Mouse (Mus musculus) left cerebral cortex, postnatal 25 days (tissue): ENCODE measurements around the gene Kat5. TPM values are rescaled to one million over a fixed set of nuclear protein-coding genes. Genes with fewer than 3 reads are reported as not detected.

ENCODE experiments used
- DNase-seq, 2 experiments: peaks; one replicate each; pipeline ENCODE4 v3.0.0; 2022; ENCODE audit warnings: low spot score in 2 of 2, mixed read lengths in 1 of 2
- intact Hi-C: fragments of 180-260 bp; cut with DNase I; formaldehyde crosslinking; loops from one replicate; pipeline ENCODE4 v1.15.1; 2025
- total RNA-seq, 2 experiments: library from RNA; stranded (reverse); gene quantifications; 2 replicates each; pipeline ENCODE4 v1.2.3; 2021

Kat5 gene
- total RNA-seq, 2 experiments from 2014 or later = 83.9 to 93.4 TPM

DNA sequence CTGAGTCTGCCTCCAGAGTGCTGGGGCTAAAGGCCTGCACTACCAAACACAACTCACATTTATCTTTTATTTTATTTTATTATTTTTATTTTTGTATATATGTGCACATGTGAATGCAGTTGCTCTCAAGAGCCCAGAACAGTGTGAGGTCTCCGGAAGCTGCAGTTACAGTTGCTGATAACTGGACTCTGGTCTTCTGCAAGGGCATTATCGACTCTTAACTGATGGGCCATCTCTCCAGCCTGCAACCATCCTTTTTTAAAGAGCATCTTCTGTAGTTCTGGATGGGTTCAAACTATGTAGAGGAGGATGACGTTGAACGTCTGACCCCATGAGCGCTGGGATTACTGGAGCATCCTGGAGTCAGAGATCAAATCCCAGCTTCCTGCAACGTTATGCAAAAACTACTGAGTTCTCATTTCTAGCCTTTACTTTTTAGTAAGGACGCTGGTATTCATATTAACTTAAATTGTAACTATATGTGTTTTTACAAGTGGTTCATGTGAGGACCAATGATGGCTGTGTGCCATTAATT, 26.1 kb upstream of the Kat5 start:
- no peak for DNase-seq
- intact Hi-C loops = loop anchor here (2.0 to 5.0 kb wide), 2 partner anchors 34 to 53 kb away; partner anchors contain the start of genes Map3k11, Pcnx3 and Rnaseh2c

DNA sequence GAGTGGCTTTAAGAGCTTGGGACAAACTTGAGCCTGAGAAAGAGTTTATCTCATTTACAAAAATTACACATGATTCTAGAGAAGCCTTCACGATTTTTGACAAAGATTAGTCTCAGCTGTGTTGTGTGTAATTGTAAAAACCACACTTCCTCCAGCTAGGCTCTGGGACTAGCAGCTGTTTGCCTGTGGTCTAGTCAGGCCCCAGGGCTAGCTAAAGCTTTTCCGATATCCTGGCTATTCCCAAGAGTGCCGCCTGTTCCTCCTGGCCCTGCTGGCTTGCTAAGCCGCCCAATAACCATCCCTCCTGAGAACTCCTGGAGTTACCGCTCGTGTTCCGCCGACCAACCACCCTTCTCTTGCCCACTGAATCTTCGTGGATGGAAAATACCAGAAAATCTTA, 22.1 kb upstream of the Kat5 start:
- intact Hi-C loops = no loop called here
- no peak for DNase-seq

- DNase-seq = no peak
- intact Hi-C loops = loop anchor here (2.0 kb wide), 1 partner anchor 17 kb away; no protein-coding TSS in a partner anchor
Observed at GRCm38 (mm10) chr19:5629907-5630306, 19.9 kb upstream of the Kat5 start.

GRCm38 (mm10) chr19:5625311-5625710, 15.3 kb upstream of the Kat5 start:
- intact Hi-C loops = no loop called here
- DNase-seq = no peak

DNA sequence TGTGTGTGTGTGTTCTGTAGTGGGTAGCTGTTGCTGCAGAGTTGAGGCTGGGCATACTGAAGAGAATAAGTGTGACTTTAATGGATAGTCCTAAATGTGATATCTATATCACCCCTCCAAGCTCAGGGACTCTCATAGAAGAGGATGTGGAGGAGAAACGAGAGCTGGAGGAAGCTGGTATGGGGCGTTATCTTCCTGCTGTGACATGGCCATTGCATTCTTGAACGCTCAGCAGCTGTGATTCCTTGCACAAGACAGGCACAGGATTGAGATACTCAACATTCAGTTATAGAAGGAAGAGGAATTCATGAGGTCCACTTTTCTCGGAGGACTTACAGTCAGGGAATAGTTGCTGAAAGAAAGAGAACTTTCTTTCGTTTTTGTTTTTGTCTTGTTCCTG, 11.8 kb upstream of the Kat5 start:
- intact Hi-C loops = no loop called here
- DNase-seq = no peak

GRCm38 (mm10) chr19:5620007-5620406, 10.0 kb upstream of the Kat5 start:
- no peak for DNase-seq

DNA sequence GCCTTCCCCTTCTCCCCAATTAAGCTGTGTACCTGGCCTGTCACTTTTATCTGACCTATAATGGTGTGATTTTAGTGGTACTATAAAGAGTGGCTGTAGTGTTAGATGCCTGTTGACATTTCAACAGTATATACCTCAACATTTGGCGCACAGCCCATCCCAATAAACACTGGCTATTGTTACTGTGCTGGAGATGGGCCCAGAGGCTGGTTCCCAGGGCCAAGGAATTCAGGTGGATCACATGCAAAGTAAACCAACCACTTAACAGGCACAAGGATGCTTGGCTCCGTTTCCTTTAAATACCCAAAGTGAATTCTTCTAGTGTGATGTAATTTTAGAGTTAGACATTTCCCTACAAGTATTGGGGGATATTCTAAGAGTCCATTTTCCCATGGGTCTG, 4.9 kb upstream of the Kat5 start:
- no peak for DNase-seq
- intact Hi-C loops = loop anchor here (5.0 kb wide), 1 partner anchor 33 kb away; no protein-coding TSS in a partner anchor

More at GRCm38 (mm10) chr19:5620007-5620406, 10.0 kb upstream of the Kat5 start:
- intact Hi-C loops = no loop called here

DNA sequence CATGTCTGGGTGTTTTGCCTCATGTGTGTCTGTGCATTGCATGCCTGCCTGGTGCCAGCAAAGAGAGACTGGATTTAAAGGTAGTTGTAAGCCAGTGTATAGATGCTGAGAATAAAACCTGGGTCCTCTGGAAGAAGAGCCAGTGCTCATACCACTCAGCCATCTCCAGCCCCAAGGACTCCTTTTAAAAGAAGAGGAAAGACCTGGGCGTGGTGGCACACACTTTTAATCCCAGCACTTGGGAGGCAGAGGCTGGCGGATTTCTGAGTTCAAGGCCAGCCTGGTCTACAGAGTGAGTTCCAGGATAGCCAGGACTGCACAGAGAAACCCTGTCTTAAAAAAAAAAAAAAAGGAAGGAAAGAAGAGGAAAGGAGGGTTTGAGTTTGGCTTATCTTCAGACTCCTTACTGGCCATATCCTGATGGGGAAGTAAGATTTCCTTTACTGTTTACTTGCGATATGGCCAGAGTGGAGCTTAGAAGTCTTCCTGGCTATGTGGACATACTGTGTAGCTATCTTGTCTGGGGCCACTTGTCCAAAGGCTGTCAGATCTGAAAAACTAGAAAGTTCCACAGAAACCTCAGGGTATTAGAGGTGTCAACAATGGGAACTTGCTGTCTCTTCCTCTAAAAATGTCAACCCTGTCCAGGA, 2.9 kb upstream of the Kat5 start:
- no peak for DNase-seq
- intact Hi-C loops = loop anchor here (2.0 kb wide), 1 partner anchor 18 kb away; no protein-coding TSS in a partner anchor

- DNase-seq = no peak
- intact Hi-C loops = loop anchor here (2.0 kb wide), 1 partner anchor 19 kb away; no protein-coding TSS in a partner anchor
Observed at GRCm38 (mm10) chr19:5611973-5612372, 1.9 kb upstream of the Kat5 start.

DNA sequence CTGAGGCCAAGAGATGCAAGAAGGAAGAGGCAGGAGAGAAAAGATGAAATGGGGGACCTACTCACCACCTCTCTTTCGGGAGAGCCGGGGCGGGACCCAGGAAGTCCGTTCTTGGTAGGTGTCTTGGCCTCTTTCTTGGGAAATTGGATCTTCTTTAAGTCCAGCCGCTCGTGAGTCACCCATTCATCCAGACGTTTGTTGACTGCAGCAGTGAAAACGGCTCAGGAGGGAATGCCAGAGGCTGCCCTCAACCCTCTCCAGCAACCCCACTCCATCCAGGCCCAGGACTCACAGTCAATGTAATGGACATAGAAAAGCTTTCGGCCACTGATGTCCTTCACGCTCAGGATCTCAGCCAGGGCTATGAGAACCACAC, 878 bp downstream of the Kat5 start:
- intact Hi-C loops = no loop called here
- DNase-seq = no peak

- intact Hi-C loops = no loop called here
- no peak for DNase-seq
Observed at GRCm38 (mm10) chr19:5608707-5609106, 1.3 kb downstream of the Kat5 start.

DNA sequence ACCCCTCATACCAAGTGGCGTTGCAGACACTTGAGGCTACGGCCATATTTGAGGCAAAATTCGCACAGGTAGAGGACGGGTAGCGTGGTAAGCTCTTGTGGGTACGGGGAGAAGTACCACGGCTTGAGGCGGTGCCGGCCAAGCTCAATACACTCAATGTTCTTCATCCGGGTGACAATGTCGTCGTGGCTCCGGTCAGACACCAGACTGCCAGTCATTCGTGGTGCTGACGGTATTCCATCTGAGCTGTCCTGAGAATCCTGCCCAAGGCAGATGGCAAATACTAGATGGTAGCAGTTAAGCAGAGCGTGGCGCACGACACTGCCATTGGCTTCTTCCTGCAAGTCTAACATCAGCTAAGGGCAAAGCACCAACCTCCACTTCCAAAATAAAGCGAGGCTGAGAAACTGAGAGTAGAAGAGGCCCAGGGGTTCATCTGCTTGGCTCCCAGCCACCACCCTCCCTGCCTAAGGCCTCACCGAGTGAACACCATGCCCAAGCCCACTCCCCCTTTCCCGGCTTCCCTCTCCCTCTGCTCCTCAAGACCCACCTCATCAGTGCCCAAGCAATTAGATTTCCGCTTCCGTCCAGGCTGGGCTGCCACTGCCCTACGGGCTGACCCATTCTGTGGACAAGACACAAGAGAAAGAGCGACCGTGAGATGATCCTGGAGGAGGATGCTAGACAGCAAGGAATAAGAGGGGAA, 2.2 kb downstream of the Kat5 start:
- intact Hi-C loops = no loop called here
- no peak for DNase-seq

- intact Hi-C loops = no loop called here
- peak in 1 of 2 experiments; percentile 25 for DNase-seq
Observed at GRCm38 (mm10) chr19:5606196-5606595, 3.8 kb downstream of the Kat5 start.

DNA sequence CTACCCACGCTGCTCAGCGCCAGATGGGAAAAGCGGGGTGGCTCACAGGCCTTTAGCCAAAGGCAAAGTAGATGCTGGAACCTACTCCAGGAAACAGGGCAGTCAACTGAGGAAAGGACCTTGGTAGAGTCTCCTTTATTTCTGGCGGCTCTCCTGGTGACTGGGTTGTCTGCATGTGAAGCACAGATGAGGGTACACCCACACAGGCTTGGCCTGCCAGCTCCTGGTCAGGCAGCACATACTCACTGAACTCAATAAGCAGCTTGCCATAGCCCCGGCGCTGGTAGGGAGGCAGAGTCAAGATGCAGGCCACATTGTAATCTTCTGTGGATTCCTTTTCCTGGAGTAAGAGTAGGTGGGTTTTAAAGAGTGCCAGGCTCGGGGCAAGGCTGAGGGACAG, 4.9 kb downstream of the Kat5 start:
- intact Hi-C loops = no loop called here
- peak in 1 of 2 experiments; percentile 56 for DNase-seq

GRCm38 (mm10) chr19:5603664-5604063, 6.4 kb downstream of the Kat5 start:
- no peak for DNase-seq
- intact Hi-C loops = loop anchor here (5.0 kb wide), 1 partner anchor 34 kb away; the partner anchor contains the start of gene Rela

GRCm38 (mm10) chr19:5601752-5602541, 8.1 kb downstream of the Kat5 start, which contains the start of gene Rnaseh2c:
Rnaseh2c (plus strand) TSS chr19:5601873.
- peak; percentile 86 to 92 for DNase-seq
- intact Hi-C loops = loop anchor here (5.0 kb wide), 1 partner anchor 35 kb away; the partner anchor contains the start of gene Rela

DNA sequence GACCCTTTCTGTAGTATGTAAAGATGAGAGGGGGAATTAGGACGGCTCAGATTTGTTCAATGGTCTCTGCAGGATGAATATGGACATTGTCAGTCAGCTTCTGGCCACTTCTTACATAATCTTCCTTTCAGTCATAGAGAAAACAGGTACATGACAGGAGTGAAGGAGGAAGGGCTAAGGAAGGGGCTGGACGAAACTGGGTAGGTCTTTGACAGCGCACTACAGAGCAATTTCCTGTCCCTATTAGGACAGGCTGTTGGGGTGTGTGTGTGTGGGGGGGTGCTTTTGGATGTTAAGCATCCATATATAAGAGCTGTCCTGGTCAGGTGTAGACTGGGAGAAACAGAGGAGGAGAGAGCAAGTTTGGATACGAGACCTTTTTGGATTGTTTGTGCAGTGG, 10.8 kb downstream of the Kat5 start:
- no peak for DNase-seq
- intact Hi-C loops = no loop called here

DNA sequence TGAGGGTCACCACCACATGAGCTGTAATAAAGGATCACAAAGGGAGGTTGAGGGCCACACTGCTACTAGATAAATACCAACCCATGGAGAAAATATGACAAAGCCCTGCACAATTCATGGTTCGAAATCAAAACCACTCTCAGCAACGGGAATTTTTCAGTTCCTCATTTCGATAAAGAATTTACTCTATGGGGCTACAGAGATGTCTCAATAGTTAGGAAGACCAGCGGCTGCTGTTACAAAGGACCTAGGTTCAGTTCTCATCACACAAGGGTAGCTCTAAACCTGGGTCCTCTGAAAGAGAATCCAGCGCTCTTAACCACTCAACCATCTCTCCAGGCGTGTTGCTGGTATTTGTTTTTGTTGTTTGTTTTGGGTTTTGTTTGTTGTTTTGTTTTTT, 18.1 kb downstream of the Kat5 start:
- intact Hi-C loops = no loop called here
- no peak for DNase-seq

GRCm38 (mm10) chr19:5589159-5589558, 20.9 kb downstream of the Kat5 start:
- no peak for DNase-seq
- intact Hi-C loops = loop anchor here (10.0 kb wide), 1 partner anchor 154 kb away; no protein-coding TSS in a partner anchor

DNA sequence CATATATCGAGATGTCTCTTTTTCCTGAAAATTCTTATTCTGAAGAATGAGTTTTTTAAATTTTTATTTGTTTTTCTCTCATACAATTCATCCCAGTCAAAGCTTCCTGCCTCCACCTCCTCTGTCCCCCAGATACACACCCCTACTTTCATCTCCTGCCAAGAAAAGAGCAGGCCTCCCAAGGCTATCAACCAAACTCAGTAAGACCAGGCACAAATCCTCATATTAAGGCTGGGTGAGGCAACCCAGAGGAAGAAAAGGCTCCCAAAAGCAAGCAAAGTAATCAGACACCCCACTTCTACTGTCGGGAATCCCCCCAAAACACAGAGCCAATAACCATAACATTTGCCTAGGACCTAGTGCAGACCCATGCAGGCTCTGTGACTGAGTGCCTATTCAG, 28.0 kb downstream of the Kat5 start:
- intact Hi-C loops = loop anchor here (5.0 to 10.0 kb wide), 2 partner anchors 35 to 147 kb away; no protein-coding TSS in a partner anchor
- DNase-seq = no peak
